In the genomic region with DNA sequence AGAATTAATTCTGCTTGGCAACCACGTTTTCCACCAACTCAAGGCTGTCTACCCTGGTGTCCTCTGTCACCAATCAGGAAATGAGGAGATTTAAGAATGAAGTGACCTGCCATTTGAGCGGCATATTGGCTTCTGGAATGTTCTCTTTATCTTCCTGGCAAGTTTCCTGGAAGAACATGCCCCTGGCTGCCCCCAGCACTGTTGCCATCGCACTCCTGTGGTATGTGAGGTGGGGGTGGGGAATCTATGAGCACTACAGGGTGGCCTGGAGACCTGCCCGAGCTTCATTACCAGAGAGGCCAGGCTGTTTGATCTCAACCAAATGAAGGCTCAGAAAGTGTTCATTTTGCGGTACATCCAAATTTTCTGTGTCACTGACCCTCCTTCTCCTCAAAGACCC, we compare ENCODE assay signal across 11 mouse cellular contexts.
DNase-seq lines count a peak whose midpoint lies in the region; ATAC-seq lines count a peak whose summit lies in the region.
"Had no signal": no experiment of that assay in that cellular context is flagged by ENCODE, and none has a peak within 500 bp of the region (broad histone marks: within the 10 kb centered on the region; RNA-seq: fewer than 3 reads in every experiment).

No protein-coding gene starts in this region.

- peak; percentile 6 for DNase-seq in embryo, embryonic 10.5 days (ENCODE audit: low spot score)
- no peak for DNase-seq in embryo, embryonic 10 days (ENCODE audit: low spot score)
- peak; percentile 65 for DNase-seq in NIH3T3 (ENCODE audit: low read depth)
- peak; percentile 64 for DNase-seq in heart, embryonic 10.5 days (ENCODE audit: low spot score)
- DNase-seq in kidney, postnatal 14 days = peak; percentile 64
- no peak for DNase-seq in right cerebral cortex, postnatal 36 days (ENCODE audit: low spot score in 2 of 2)
- DNase-seq in thymus, postnatal 0 days (ENCODE audit: low spot score) = no peak
- DNase-seq: thymus, adult 2 months had no signal

- H3K27me3 ChIP-seq in heart, embryonic 10.5 days (ENCODE audit: insufficient read depth, poor library complexity, severe bottlenecking) = no peaks in the 10 kb centered on the region
- H3K27me3 ChIP-seq: embryonic facial prominence, embryonic 15.5 days had no signal

- no peak for ATAC-seq in erythroid progenitor cell, adult 5-6 weeks (replicated peaks; ENCODE audit: low FRiP score, poor library complexity, severe bottlenecking)

- no peaks in the 10 kb centered on the region for H3K9me3 ChIP-seq in heart, embryonic 10.5 days
- H3K9me3 ChIP-seq: embryonic facial prominence, embryonic 15.5 days had no signal

- no peaks in the 10 kb centered on the region for H3K36me3 ChIP-seq in heart, embryonic 10.5 days
- H3K36me3 ChIP-seq: embryonic facial prominence, embryonic 15.5 days had no signal

- 33% methylated on average over 5 of the region's 5 CpGs for WGBS in heart, embryonic 10.5 days

- peaks cover 14% of the 10 kb centered on the region for H3K4me1 ChIP-seq in heart, embryonic 10.5 days

- H3K27ac ChIP-seq in heart, embryonic 10.5 days = no peak overlapping the region
- H3K27ac ChIP-seq: embryonic facial prominence, embryonic 15.5 days; macrophage had no signal

- no peak overlapping the region for H3K4me3 ChIP-seq in heart, embryonic 10.5 days
- H3K4me3 ChIP-seq: embryonic facial prominence, embryonic 15.5 days had no signal

Comparison
In these comparisons a context has a peak if more than half of its experiments do, and no peak if none do; other contexts are left out.
1. DNase-seq: peak in embryo, embryonic 10.5 days (single experiment), NIH3T3 (single experiment), heart, embryonic 10.5 days (single experiment) and kidney, postnatal 14 days (single experiment); none in embryo, embryonic 10 days (single experiment), right cerebral cortex, postnatal 36 days (0 of 2) and thymus, postnatal 0 days (single experiment).